Mouse (Mus musculus) kidney, embryonic 16.5 days (tissue): ENCODE data around the gene Rnf34. TPM values are rescaled to one million over a fixed set of nuclear protein-coding genes. Genes with fewer than 3 reads are reported as not detected.
A peak's percentile ranks its signal among the peaks of the same experiment; 100 is the strongest.

Experiments
- ATAC-seq: fragments of 200-750 bp; cut with Nextera tagmentation; 2 replicates; pipeline ENCODE4 v1.8.0; 2017; ENCODE audit warnings: moderate TSS enrichment; ENCODE audit not compliant: low FRiP score, low TSS enrichment
- H3K27ac ChIP-seq: fragments of 300-500 bp; sonication (generic); 2 replicates; pipeline ENCODE4 v1.5.1; 2014; ENCODE audit warnings: low read length
- H3K27me3 ChIP-seq: fragments of 300-500 bp; sonication (generic); 2 replicates; pipeline ENCODE4 v1.6.1; 2014; ENCODE audit warnings: low read length, control low read depth, mixed read lengths; ENCODE audit not compliant: insufficient read depth
- H3K36me3 ChIP-seq: fragments of 300-500 bp; sonication (generic); 2 replicates; pipeline ENCODE4 v1.6.1; 2014; ENCODE audit warnings: low read length, control low read depth, mixed read lengths; ENCODE audit not compliant: insufficient read depth
- H3K4me1 ChIP-seq: fragments of 300-500 bp; sonication (generic); 2 replicates; pipeline ENCODE4 v1.6.1; 2014; ENCODE audit warnings: low read length, control low read depth, mixed read lengths; ENCODE audit not compliant: insufficient read depth
- H3K4me2 ChIP-seq: fragments of 300-500 bp; sonication (generic); replicated peaks from 2 replicates; pipeline ENCODE4 v1.6.1; 2014; ENCODE audit warnings: low read depth, low read length
- H3K4me3 ChIP-seq: fragments of 300-500 bp; sonication (generic); 2 replicates; pipeline ENCODE4 v1.5.1; 2014; ENCODE audit warnings: mild to moderate bottlenecking, low read length
- H3K9ac ChIP-seq: fragments of 300-500 bp; sonication (generic); replicated peaks from 2 replicates; pipeline ENCODE4 v1.6.1; 2014; ENCODE audit warnings: low read length
- H3K9me3 ChIP-seq: fragments of 300-500 bp; sonication (generic); 2 replicates; pipeline ENCODE4 v1.6.1; 2016; ENCODE audit warnings: low read length, control low read depth
- WGBS: fragments of 180-500 bp; shearing (Covaris S2); extraction: QIAGEN DNeasy Blood & Tissue Kit; methylation state at CpG from one replicate; pipeline ENCODE4 v1.1.7; 2014; 5-methylcytosine and 5-hydroxymethylcytosine counted together
- polyA plus RNA-seq: library from polyadenylated mRNA; unstranded; fragments of >200 nt; fragmentation: Nextera tagmentation; extraction: Ambion mirVana; gene quantifications from 2 replicates; pipeline ENCODE4 v1.2.1, GENCODE M21; 2015

The Rnf34 gene
- polyA plus RNA-seq, 1 experiment from 2014 or later, result 42.7 TPM

DNA sequence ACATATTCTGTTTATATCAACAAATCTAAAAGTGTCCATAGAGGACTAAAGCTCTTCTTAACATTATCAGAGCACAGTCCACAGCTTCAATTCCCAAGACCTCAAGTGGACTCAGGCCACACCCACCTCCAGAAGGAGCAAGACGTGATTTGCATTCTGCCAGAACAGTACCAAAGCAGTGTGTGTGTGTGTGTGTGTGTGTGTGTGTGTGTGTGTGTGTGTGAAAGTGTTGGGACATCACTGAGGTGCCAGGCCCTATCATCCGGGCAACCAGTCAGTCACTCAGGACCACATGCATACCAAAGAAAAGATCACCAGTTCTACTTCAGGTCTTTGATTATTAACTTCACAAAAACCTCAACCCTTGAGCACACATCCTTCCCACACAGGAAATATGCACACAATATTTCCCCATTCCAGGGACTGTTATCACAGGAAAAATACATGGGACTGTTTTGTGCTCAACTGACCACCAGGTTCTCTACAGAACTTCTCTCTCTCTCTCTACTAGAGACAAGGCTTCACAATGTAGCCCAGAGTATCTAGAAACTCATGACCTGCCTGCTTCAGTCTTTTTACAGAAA lies 33.9 kb downstream of the Rnf34 start:
- H3K4me1 ChIP-seq, result peaks cover 38% of the 10 kb centered on the region
- H3K27ac ChIP-seq, result no peak overlapping the region
- no peak for ATAC-seq
- H3K27me3 ChIP-seq, result no peaks in the 10 kb centered on the region
- no peak overlapping the region for H3K4me3 ChIP-seq
- no peak overlapping the region for H3K9ac ChIP-seq
- WGBS, result 57% methylated on average over 2 of the region's 2 CpGs
- H3K9me3 ChIP-seq, result no peaks in the 10 kb centered on the region
- no peak overlapping the region for H3K4me2 ChIP-seq
- H3K36me3 ChIP-seq, result peaks cover 22% of the 10 kb centered on the region

DNA sequence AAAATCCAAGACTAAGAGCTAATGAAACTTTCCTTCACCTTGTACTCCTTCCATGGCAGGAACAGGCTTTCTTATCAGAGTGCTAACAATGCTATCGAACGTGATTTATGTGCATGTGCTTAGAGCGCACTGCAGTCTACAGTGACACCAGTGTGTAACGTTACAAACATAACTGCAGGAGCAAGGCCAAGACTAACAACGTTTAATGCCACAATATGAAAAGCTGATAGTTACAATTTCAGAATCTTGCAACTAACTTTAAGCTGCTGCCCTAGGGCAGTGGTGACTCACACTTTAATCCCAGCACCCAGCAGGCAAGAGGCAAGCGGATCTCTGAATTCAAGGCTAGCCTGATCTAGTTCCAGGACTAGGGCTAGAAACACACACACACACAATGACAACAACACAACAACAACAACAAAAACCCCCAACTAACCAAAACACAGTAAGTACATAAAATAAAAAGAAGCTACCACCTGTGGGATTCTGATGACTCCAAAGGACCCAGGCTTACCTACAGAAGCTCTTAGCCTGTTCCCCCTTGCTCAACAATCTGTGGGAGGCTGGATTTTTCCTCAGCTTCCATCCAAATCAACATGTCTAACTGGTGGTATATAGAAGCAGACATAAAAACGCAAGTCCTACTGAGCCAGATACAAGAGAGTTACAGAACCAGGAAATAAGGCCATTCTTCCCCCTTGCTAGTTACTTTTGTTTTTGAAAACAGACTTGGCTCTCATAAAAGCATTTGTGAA lies 34.9 kb downstream of the Rnf34 start:
- Histone ChIP-seq H3K4me1 (peaks cover 44% of the 10 kb centered on the region), H3K4me2 (no peak overlapping the region), H3K36me3 (peaks cover 11% of the 10 kb centered on the region), H3K4me3 (no peak overlapping the region), H3K9ac (no peak overlapping the region; the same call in 1 of the 2 replicates), H3K27me3 (no peaks in the 10 kb centered on the region), H3K9me3 (no peaks in the 10 kb centered on the region), H3K27ac (peak overlapping the region; percentile 25; the same call in 1 of the 2 replicates)
- WGBS, result 44% methylated on average over 7 of the region's 7 CpGs
- ATAC-seq, result no peak

DNA sequence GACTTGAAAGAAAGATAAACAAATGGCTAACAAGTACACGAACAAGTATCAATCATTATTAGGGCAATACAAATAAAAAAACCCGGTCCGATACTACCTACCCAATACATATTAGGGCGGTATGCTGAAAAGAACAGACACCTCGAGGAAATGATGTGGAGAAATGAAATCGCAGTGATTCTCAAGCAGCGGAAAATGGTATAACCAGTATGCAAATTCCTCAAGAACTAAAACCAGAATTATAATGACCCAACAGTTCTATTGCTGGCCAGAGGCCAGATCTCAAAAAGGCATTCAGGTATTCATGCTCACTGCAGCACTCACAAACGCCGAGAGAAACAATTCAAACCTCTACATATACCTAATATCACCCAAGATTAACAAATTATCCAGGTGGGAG lies 37.2 kb downstream of the Rnf34 start:
- no peaks in the 10 kb centered on the region for H3K36me3 ChIP-seq
- H3K4me1 ChIP-seq, result peaks cover 47% of the 10 kb centered on the region
- no peak overlapping the region; the same call in 1 of the 2 replicates for H3K27ac ChIP-seq
- no peaks in the 10 kb centered on the region for H3K27me3 ChIP-seq
- no peak for ATAC-seq
- H3K9me3 ChIP-seq, result no peaks in the 10 kb centered on the region
- no peak overlapping the region for H3K9ac ChIP-seq
- H3K4me3 ChIP-seq, result no peak overlapping the region
- WGBS, result 81% methylated on average over 9 of the region's 9 CpGs
- no peak overlapping the region for H3K4me2 ChIP-seq

DNA sequence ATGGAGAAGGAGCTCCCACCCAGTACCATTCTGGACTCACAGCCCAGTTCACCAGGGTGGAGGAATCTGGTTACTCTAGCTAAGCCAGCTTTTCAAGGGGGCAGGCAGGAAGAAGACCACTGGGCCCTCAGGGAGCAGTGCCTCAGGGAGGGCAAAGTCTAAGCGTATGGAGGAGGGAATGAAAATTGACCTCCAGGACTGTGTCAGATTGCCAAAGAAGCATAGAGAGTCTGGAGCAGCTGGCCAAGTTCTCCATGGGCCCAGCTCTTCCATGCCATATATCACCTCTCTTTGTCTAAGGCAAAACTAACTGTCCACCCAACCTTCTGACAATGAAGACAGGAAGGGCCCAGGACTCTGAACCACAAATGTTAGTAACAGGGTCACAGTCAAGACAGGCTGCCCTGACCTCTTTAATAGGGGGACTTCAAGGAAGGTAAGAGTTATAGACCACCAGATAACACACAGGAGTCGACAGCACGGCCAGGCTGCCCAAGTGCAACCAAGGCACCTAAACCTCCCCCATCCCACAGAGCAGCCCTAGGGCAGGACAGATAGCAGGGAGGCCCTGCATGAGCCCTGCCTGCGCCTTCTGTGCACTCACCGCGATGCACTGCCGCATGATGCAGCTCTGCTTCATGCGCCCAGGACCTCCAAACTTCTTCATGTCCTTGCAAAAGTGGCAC lies 38.2 kb downstream of the Rnf34 start:
- 0 out of 2 replicates have a peak, but pooled peaks have one; percentile 47 for ATAC-seq

DNA sequence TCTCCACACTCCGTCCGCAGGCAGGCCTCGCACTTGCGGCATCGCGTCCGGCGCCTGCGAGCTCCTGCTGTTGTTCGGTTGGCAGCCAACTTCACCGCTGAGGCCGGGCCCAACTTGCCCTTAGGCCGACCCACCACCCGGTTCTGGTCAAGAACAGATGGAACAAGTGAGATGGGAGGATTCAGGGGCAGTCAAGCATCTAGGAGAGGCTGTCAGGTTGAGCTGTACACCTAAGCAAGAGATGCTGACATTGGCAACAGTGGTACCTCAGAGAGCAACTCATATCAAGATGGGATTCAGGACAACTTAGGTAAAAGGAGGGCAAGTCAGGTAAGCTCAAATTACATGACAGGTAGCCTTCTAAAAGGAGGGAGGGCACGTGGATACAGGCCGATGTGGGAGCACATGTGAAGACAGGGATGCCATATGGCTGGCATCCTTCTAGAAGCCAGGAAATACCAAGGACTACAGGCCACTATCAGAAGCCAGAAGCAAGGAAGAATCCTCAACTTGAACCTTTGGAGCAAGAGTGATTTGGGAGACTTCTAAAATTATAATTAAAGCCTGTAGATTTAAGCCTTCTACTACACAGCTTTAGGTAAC lies 38.9 kb downstream of the Rnf34 start:
- H3K27ac ChIP-seq, result no peak overlapping the region
- H3K4me3 ChIP-seq, result no peak overlapping the region
- no peak for ATAC-seq
- no peaks in the 10 kb centered on the region for H3K27me3 ChIP-seq
- no peak overlapping the region for H3K4me2 ChIP-seq
- no peaks in the 10 kb centered on the region for H3K9me3 ChIP-seq
- 71% methylated on average over 16 of the region's 16 CpGs for WGBS
- no peak overlapping the region for H3K9ac ChIP-seq
- H3K4me1 ChIP-seq, result peaks cover 47% of the 10 kb centered on the region
- 0 out of 2 replicates have a peak, but pooled peaks cover 2% of the 10 kb centered on the region for H3K36me3 ChIP-seq

More for the DNA sequence above, 38.2 kb downstream of the Rnf34 start:
- H3K36me3 ChIP-seq, result no peaks in the 10 kb centered on the region
- H3K27ac ChIP-seq, result peak overlapping the region; percentile 36; the same call in 1 of the 2 replicates
- peaks cover 47% of the 10 kb centered on the region for H3K4me1 ChIP-seq
- H3K9me3 ChIP-seq, result no peaks in the 10 kb centered on the region
- WGBS, result 47% methylated on average over 8 of the region's 8 CpGs
- H3K27me3 ChIP-seq, result no peaks in the 10 kb centered on the region
- no peak overlapping the region for H3K9ac ChIP-seq
- no peak overlapping the region for H3K4me3 ChIP-seq
- H3K4me2 ChIP-seq, result no peak overlapping the region

DNA sequence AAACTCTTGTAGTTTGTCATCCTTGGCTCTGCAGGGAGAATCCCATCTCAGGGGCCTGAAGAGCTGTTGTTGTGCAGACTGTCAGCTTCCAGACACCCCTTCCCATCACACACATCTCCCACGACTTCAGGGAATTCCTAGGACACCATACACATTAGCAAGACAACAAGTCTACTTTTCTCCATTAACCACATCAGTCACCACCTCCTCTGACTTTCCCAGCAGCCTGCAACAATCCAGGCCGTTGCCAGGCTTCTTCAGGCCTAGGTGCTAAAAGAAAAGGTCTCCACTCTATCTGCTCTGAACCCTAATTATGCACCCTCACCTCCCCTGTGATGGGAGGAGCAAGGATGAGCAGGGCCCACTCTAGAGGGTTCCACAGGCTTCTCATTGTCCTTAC lies 40.5 kb downstream of the Rnf34 start:
- H3K27ac ChIP-seq, result no peak overlapping the region
- H3K4me1 ChIP-seq, result peaks cover 37% of the 10 kb centered on the region
- H3K9ac ChIP-seq, result no peak overlapping the region
- no peak overlapping the region for H3K4me3 ChIP-seq
- no peaks in the 10 kb centered on the region for H3K9me3 ChIP-seq
- 0 out of 2 replicates have a peak, but pooled peaks cover 2% of the 10 kb centered on the region for H3K36me3 ChIP-seq
- 33% methylated on average over 2 of the region's 2 CpGs for WGBS
- no peak for ATAC-seq
- no peak overlapping the region for H3K4me2 ChIP-seq
- H3K27me3 ChIP-seq, result no peaks in the 10 kb centered on the region

DNA sequence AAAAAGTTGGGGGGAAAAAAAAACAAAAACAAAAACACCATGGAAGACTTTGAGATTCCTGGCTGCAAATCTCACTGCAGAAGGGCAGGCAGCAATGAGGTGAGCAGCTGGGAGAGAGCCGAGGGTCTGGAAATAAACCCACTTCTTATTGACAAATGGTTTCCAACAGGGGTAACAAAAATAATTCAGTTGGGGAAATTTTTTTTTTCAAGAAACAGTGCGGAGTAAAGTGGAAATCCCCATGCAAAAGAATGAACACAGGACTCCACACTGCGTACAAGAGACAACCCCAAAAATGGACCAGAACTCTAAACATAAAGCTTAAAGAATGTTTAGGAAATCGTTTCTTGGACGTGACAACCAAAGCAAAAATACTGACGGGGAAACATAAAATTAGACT lies 43.4 kb downstream of the Rnf34 start:
- Histone ChIP-seq H3K36me3 (0 out of 2 replicates have a peak, but pooled peaks cover 2% of the 10 kb centered on the region), H3K4me2 (no peak overlapping the region), H3K9ac (no peak overlapping the region), H3K9me3 (no peaks in the 10 kb centered on the region), H3K4me1 (peaks cover 32% of the 10 kb centered on the region), H3K4me3 (no peak overlapping the region), H3K27ac (no peak overlapping the region), H3K27me3 (no peaks in the 10 kb centered on the region)
- WGBS, result 85% methylated on average over 6 of the region's 6 CpGs
- no peak for ATAC-seq

DNA sequence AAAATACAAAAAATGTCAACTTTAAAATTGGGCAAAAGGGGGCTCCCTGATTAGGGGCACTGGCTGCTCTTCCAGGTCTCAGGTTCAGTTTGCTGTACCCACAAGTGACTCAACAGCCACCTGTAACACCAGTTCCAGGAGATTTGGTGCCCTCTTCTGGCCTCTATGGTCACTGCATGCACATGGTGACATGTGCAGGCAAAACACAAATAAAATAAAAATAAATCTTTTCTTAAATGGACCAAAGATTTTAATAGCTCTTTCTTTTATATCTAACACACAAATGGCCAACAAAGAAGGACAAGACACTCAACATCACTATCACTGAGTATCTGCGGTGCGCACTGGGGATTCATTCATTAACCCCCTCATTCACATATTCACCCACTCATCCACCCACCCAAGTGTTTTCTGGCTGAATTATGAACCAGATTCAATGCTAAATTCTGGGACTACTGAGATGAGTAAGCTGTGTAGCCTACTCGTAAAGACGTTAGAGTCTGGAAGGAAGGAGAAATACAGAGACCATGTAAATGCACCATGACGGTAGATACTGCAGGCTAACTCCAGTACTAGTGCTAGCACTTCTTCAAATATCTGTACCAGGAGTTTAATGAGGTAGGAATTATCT lies 44.3 kb downstream of the Rnf34 start:
- no peak overlapping the region for H3K4me2 ChIP-seq
- H3K36me3 ChIP-seq, result 0 out of 2 replicates have a peak, but pooled peaks cover 2% of the 10 kb centered on the region
- no peak overlapping the region for H3K9ac ChIP-seq
- ATAC-seq, result no peak
- H3K9me3 ChIP-seq, result no peaks in the 10 kb centered on the region
- peaks cover 32% of the 10 kb centered on the region for H3K4me1 ChIP-seq
- no peaks in the 10 kb centered on the region for H3K27me3 ChIP-seq
- H3K27ac ChIP-seq, result no peak overlapping the region
- WGBS, result 89% methylated on average over 5 of the region's 5 CpGs
- no peak overlapping the region for H3K4me3 ChIP-seq

DNA sequence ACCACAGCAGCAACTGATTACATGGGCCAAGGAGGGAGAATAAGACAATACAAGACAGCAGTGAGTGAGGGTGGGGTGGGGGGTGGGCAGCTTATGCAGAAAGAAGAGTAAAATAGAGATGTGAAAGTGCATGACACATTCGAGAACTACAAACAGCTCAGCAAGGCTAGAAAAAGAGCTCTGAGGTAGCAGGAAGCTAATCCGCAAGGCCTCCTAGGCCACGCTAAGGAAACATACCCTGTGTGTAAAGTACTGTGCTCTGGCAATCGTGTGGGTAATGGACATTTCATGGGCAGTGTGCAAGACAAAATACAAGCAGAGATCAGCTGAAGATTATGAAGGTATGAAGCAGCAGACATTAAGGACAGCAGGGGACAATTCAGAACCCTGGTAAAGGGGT lies 45.0 kb downstream of the Rnf34 start:
- ATAC-seq, result no peak
- 58% methylated on average over 4 of the region's 4 CpGs for WGBS
- H3K27ac ChIP-seq, result no peak overlapping the region

More for the DNA sequence above, 45.0 kb downstream of the Rnf34 start:
- Histone ChIP-seq H3K4me2 (no peak overlapping the region), H3K9me3 (no peaks in the 10 kb centered on the region), H3K4me1 (peaks cover 30% of the 10 kb centered on the region), H3K36me3 (0 out of 2 replicates have a peak, but pooled peaks cover 2% of the 10 kb centered on the region), H3K4me3 (no peak overlapping the region), H3K9ac (no peak overlapping the region), H3K27me3 (no peaks in the 10 kb centered on the region)
